Mouse (Mus musculus) C2C12 (cell line): ENCODE measurements at regions not wholly inside any gene's neighbourhood (a gene's known extent, or its start where the extent isn't known, plus 50 kb on each side); places are given as distances from the start of the nearest gene placed in this dataset.
A peak's percentile ranks its signal among the peaks of the same experiment; 100 is the strongest.
"Not testable (repeated sequence)": the region's sequence is repeated elsewhere in the genome, so short reads cannot be mapped to it uniquely, and the experiment has no call there.

Source experiments
- H3K27me3 ChIP-seq: one replicate; pipeline ENCODE4 v1.6.1; 2011; ENCODE audit not compliant: control insufficient read depth, insufficient read depth, insufficient read length
- H3K36me3 ChIP-seq: one replicate; pipeline ENCODE4 v1.6.1; 2011; ENCODE audit not compliant: control insufficient read depth, insufficient read depth
- H3K4me3 ChIP-seq: one replicate; pipeline ENCODE4 v1.5.1; 2011; ENCODE audit warnings: mild to moderate bottlenecking, control low read depth; ENCODE audit not compliant: poor library complexity, insufficient read depth, severe bottlenecking
- H3K79me2 ChIP-seq: one replicate; pipeline ENCODE4 v1.6.1; 2011; ENCODE audit not compliant: control insufficient read depth, insufficient read depth
- H3K79me3 ChIP-seq: one replicate; pipeline ENCODE4 v1.6.1; 2011; ENCODE audit warnings: low read depth, control low read depth
- H3ac ChIP-seq: one replicate; pipeline ENCODE3; 2011; ENCODE audit warnings: low read depth; ENCODE audit not compliant: control insufficient read depth, insufficient read length

GRCm38 (mm10) chr17:17293932-17294534 is 80.1 kb upstream of the Riok2 start:
- H3K27me3 ChIP-seq, H3K36me3 ChIP-seq: not testable (repeated sequence)
- H3K79me2 ChIP-seq: peaks cover 23% of the 10 kb centered on the region
- H3K4me3 ChIP-seq: peak overlapping the region; percentile 41
- peak overlapping the region; percentile 44 for H3ac ChIP-seq
- peaks cover 12% of the 10 kb centered on the region for H3K79me3 ChIP-seq

GRCm38 (mm10) chr17:17295037-17295436 is 79.1 kb upstream of the Riok2 start:
- H3K36me3 ChIP-seq, H3K27me3 ChIP-seq, H3ac ChIP-seq: not testable (repeated sequence)
- Histone ChIP-seq H3K79me3 (peaks cover 12% of the 10 kb centered on the region), H3K79me2 (peaks cover 23% of the 10 kb centered on the region), H3K4me3 (peak overlapping the region; percentile 41)

GRCm38 (mm10) chr17:17303496-17303895 is 70.6 kb upstream of the Riok2 start:
- H3K79me3 ChIP-seq, H3K79me2 ChIP-seq, H3ac ChIP-seq, H3K27me3 ChIP-seq, H3K4me3 ChIP-seq, H3K36me3 ChIP-seq: not testable (repeated sequence)
